Mouse (Mus musculus) lung, postnatal 36 days (tissue): ENCODE data around the gene Rnf144a.
"Not testable (repeated sequence)": the region's sequence is repeated elsewhere in the genome, so short reads cannot be mapped to it uniquely, and the experiment has no call there.

ENCODE experiments used
- DNase-seq: peaks from one replicate; pipeline ENCODE4 v3.0.0; 2022; ENCODE audit warnings: mixed read lengths

The Rnf144a gene

GRCm38 (mm10) chr12:26310247-26310646 is 104.8 kb downstream of the Rnf144a start:
- DNase-seq: no peak

- no peak for DNase-seq
Observed at GRCm38 (mm10) chr12:26302886-26303285, 112.2 kb downstream of the Rnf144a start.

GRCm38 (mm10) chr12:26299515-26300090 is 115.5 kb downstream of the Rnf144a start:
- no peak for DNase-seq

- DNase-seq: not testable (repeated sequence)
Observed at GRCm38 (mm10) chr12:26295995-26296394, 119.1 kb downstream of the Rnf144a start.

GRCm38 (mm10) chr12:26289200-26289599 is 125.9 kb downstream of the Rnf144a start:
- DNase-seq: no peak

GRCm38 (mm10) chr12:26288347-26288746 is 126.7 kb downstream of the Rnf144a start:
- DNase-seq: no peak

- DNase-seq: no peak
Observed at GRCm38 (mm10) chr12:26285939-26286338, 129.1 kb downstream of the Rnf144a start.

- DNase-seq: no peak
Observed at GRCm38 (mm10) chr12:26285460-26285859, 129.6 kb downstream of the Rnf144a start.

GRCm38 (mm10) chr12:26280719-26281480 is 134.2 kb downstream of the Rnf144a start:
- peak; percentile 20 for DNase-seq

GRCm38 (mm10) chr12:26277002-26277669 is 137.9 kb downstream of the Rnf144a start:
- DNase-seq: peak; percentile 55

- peak; percentile 6 for DNase-seq
Observed at GRCm38 (mm10) chr12:26276556-26276955, 138.5 kb downstream of the Rnf144a start.
